Mouse (Mus musculus) C2C12 (cell line): Measurements from ENCODE around the gene Hnrnpa3. TPM values are rescaled to one million over a fixed set of nuclear protein-coding genes. Genes with fewer than 3 reads are reported as not detected.

Experiments
- H3K27me3 ChIP-seq: one replicate; pipeline ENCODE4 v1.6.1; 2011; ENCODE audit not compliant: control insufficient read depth, insufficient read depth, insufficient read length
- H3K36me3 ChIP-seq: one replicate; pipeline ENCODE4 v1.6.1; 2011; ENCODE audit not compliant: control insufficient read depth, insufficient read depth
- H3K4me3 ChIP-seq: one replicate; pipeline ENCODE4 v1.5.1; 2011; ENCODE audit warnings: mild to moderate bottlenecking, control low read depth; ENCODE audit not compliant: poor library complexity, insufficient read depth, severe bottlenecking
- H3K79me2 ChIP-seq: one replicate; pipeline ENCODE4 v1.6.1; 2011; ENCODE audit not compliant: control insufficient read depth, insufficient read depth
- H3K79me3 ChIP-seq: one replicate; pipeline ENCODE4 v1.6.1; 2011; ENCODE audit warnings: low read depth, control low read depth
- H3ac ChIP-seq: one replicate; pipeline ENCODE3; 2011; ENCODE audit warnings: low read depth; ENCODE audit not compliant: control insufficient read depth, insufficient read length
- CEBPB ChIP-seq: IDR thresholded peaks from one replicate; pipeline ENCODE4 v1.6.1; 2011; ENCODE audit warnings: low read depth, mild to moderate bottlenecking, control low read depth, moderate library complexity
- CTCF ChIP-seq: IDR thresholded peaks from one replicate; pipeline ENCODE4 v1.5.1; 2011; ENCODE audit not compliant: control insufficient read depth, insufficient read depth, insufficient read length
- FOSL1 ChIP-seq: IDR thresholded peaks from one replicate; pipeline ENCODE4 v1.8.0; 2011; ENCODE audit warnings: mild to moderate bottlenecking, low read length; ENCODE audit not compliant: poor library complexity, insufficient read depth, severe bottlenecking
- MAX ChIP-seq: IDR thresholded peaks from one replicate; pipeline ENCODE4 v1.6.1; 2011; ENCODE audit warnings: mild to moderate bottlenecking, control low read depth
- MYOD1 ChIP-seq: IDR thresholded peaks from one replicate; pipeline ENCODE4 v1.6.1; 2011; ENCODE audit warnings: low read depth; ENCODE audit not compliant: control insufficient read depth, insufficient read length
- MYOG ChIP-seq: IDR thresholded peaks from one replicate; pipeline ENCODE4 v1.6.1; 2011; ENCODE audit not compliant: control insufficient read depth, insufficient read length; ENCODE audit errors: extremely low read depth
- USF1 ChIP-seq: IDR thresholded peaks from one replicate; pipeline ENCODE4 v1.6.1; 2011; ENCODE audit warnings: low read depth, mild to moderate bottlenecking, control low read depth, moderate library complexity
- polyA plus RNA-seq: library from polyadenylated mRNA; unstranded; fragments of >200 nt; fragmentation: generic; extraction: Trizol; gene quantifications from one replicate; pipeline ENCODE4 v1.2.1, GENCODE M21; 2012; ENCODE audit warnings: missing spikeins

Hnrnpa3 gene
- polyA plus RNA-seq, 1 experiment = 341 TPM

- H3K79me3 ChIP-seq = peaks cover 43% of the 10 kb centered on the region
- peak within 1 kb of the TSS; percentile 97 for H3ac ChIP-seq
- peaks cover 25% of the 10 kb centered on the region for H3K36me3 ChIP-seq
- H3K79me2 ChIP-seq = peaks cover 48% of the 10 kb centered on the region
- H3K4me3 ChIP-seq = peak within 1 kb of the TSS; percentile 93
- no peak for TF ChIP-seq CEBPB
- TF ChIP-seq MYOG = no peak
- no peak for TF ChIP-seq CTCF
- TF ChIP-seq MYOD1 = no peak
- no peak for TF ChIP-seq FOSL1
- TF ChIP-seq USF1 = no peak
- TF ChIP-seq MAX = no peak
- no peaks in the 10 kb centered on the region for H3K27me3 ChIP-seq
Measured at GRCm38 (mm10) chr2:75704234-75705161, 45.4 kb downstream of the Hnrnpa3 start, which contains the start of gene Nfe2l2. Nfe2l2 (minus strand) TSS chr2:75704641.

- Histone ChIP-seq H3K79me2 (peaks cover 40% of the 10 kb centered on the region), H3ac (peak overlapping the region; percentile 65), H3K36me3 (peaks cover 18% of the 10 kb centered on the region), H3K79me3 (peaks cover 36% of the 10 kb centered on the region), H3K4me3 (peak overlapping the region; percentile 93), H3K27me3 (no peaks in the 10 kb centered on the region)
- TF ChIP-seq FOSL1 (no peak), USF1 (no peak), CEBPB (no peak), MAX (no peak), CTCF (no peak), MYOG (no peak), MYOD1 (no peak)
Measured at GRCm38 (mm10) chr2:75705162-75705752, 46.2 kb downstream of the Hnrnpa3 start.

GRCm38 (mm10) chr2:75706435-75706834, 47.4 kb downstream of the Hnrnpa3 start:
- peaks cover 10% of the 10 kb centered on the region for H3K36me3 ChIP-seq
- TF ChIP-seq CEBPB (no peak), MYOG (no peak), CTCF (no peak), MAX (no peak), USF1 (no peak), MYOD1 (no peak), FOSL1 (no peak)
- H3K79me3 ChIP-seq = peaks cover 24% of the 10 kb centered on the region
- no peak overlapping the region for H3K4me3 ChIP-seq
- no peaks in the 10 kb centered on the region for H3K27me3 ChIP-seq
- no peak overlapping the region for H3ac ChIP-seq
- H3K79me2 ChIP-seq = peaks cover 29% of the 10 kb centered on the region

GRCm38 (mm10) chr2:75707420-75707819, 48.4 kb downstream of the Hnrnpa3 start:
- no peak overlapping the region for H3ac ChIP-seq
- no peak for TF ChIP-seq MYOD1
- no peak for TF ChIP-seq USF1
- no peak for TF ChIP-seq MAX
- TF ChIP-seq FOSL1 = no peak
- no peak for TF ChIP-seq MYOG
- TF ChIP-seq CEBPB = no peak
- no peak for TF ChIP-seq CTCF
- H3K27me3 ChIP-seq = no peaks in the 10 kb centered on the region
- no peaks in the 10 kb centered on the region for H3K36me3 ChIP-seq
- H3K4me3 ChIP-seq = no peak overlapping the region
- peaks cover 14% of the 10 kb centered on the region for H3K79me3 ChIP-seq
- H3K79me2 ChIP-seq = peaks cover 19% of the 10 kb centered on the region

GRCm38 (mm10) chr2:75713083-75713482, 54.0 kb downstream of the Hnrnpa3 start:
- no peaks in the 10 kb centered on the region for H3K36me3 ChIP-seq
- H3ac ChIP-seq = no peak overlapping the region
- TF ChIP-seq USF1 = no peak
- no peak for TF ChIP-seq CEBPB
- no peak for TF ChIP-seq FOSL1
- no peak for TF ChIP-seq MAX
- TF ChIP-seq MYOG = no peak
- no peak for TF ChIP-seq MYOD1
- TF ChIP-seq CTCF = no peak
- no peak overlapping the region for H3K4me3 ChIP-seq
- H3K79me2 ChIP-seq = no peaks in the 10 kb centered on the region
- H3K27me3 ChIP-seq = no peaks in the 10 kb centered on the region
- no peaks in the 10 kb centered on the region for H3K79me3 ChIP-seq

- Histone ChIP-seq H3K27me3 (no peaks in the 10 kb centered on the region), H3ac (no peak overlapping the region), H3K4me3 (no peak overlapping the region), H3K79me2 (no peaks in the 10 kb centered on the region), H3K36me3 (no peaks in the 10 kb centered on the region), H3K79me3 (no peaks in the 10 kb centered on the region)
- TF ChIP-seq MYOG (no peak), USF1 (no peak), MYOD1 (no peak), MAX (no peak), CEBPB (no peak), CTCF (no peak), FOSL1 (no peak)
Measured at GRCm38 (mm10) chr2:75714766-75715165, 55.7 kb downstream of the Hnrnpa3 start.
